Mouse (Mus musculus) brain, embryonic 14.5 days (tissue): ENCODE data around the gene Abtb2.

Experiments
- CTCF ChIP-seq: fragments of 200-500 bp; IDR thresholded peaks from 2 replicates; pipeline ENCODE4 v1.5.1; 2012; ENCODE audit warnings: inconsistent platforms, mild to moderate bottlenecking, moderate library complexity, borderline replicate concordance; ENCODE audit not compliant: insufficient read depth, insufficient read length; ENCODE audit errors: extremely low read depth
- POLR2A ChIP-seq: fragments of 200-500 bp; IDR thresholded peaks from 2 replicates; pipeline ENCODE4 v1.6.1; 2012; ENCODE audit warnings: mild to moderate bottlenecking, inconsistent platforms, borderline replicate concordance; ENCODE audit not compliant: poor library complexity, insufficient read depth, insufficient read length, severe bottlenecking; ENCODE audit errors: extremely low read depth

DNA sequence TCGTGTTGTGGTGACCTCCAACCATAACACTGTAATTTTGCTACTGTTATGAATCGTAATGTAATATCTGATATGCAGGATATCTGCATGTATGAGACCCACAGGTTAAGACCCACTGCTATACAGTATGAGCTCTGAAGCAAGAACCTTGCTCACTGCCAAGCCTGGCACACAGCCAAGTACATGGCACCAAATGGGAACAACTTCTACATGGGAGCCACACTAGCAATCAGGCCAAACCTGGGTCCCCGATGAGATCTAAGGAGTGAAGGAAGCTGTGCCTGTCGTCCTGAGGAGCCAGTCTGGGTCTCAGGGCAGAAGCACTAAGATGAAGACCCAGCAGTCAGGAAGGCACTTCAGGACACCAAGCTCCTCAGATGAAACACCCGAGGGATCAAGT, 179.4 kb downstream of the Abtb2 start:
- TF ChIP-seq CTCF (no peak), POLR2A (no peak)
